Mouse (Mus musculus): ENCODE measurements around the gene Tbc1d16. TPM values are rescaled to one million over a fixed set of nuclear protein-coding genes. Genes with fewer than 3 reads are reported as not detected.

Tbc1d16 gene
- polyA plus RNA-seq, 1 experiment from 2014 or later: 15.6 TPM

- Histone ChIP-seq H3K27ac (ENCODE audit: low read length) (no peak overlapping the region), H3K36me3 (ENCODE audit: control insufficient read depth, insufficient read depth) (no peaks in the 10 kb centered on the region), H3K9ac (ENCODE audit: low read length) (no peak overlapping the region), H3K4me2 (ENCODE audit: low read depth, low read length) (no peak overlapping the region), H3K9me3 (replicated peaks; ENCODE audit: control insufficient read depth, low read length) (no peaks in the 10 kb centered on the region), H3K4me1 (ENCODE audit: control insufficient read depth, insufficient read depth, low read length) (peaks cover 25% of the 10 kb centered on the region), H3K27me3 (ENCODE audit: control insufficient read depth, insufficient read depth, low read length) (peaks cover 7% of the 10 kb centered on the region; the same call in 1 of the 2 replicates), H3K4me3 (ENCODE audit: low read length) (no peak overlapping the region)
- no peak for ATAC-seq (replicated peaks; ENCODE audit: extremely low read depth, insufficient read depth, low FRiP score)
- 80% methylated on average over 9 of the region's 9 CpGs for WGBS
These were observed 2.7 kb downstream of the Tbc1d16 start for GRCm38 (mm10) chr11:119225634-119226033.

- H3K4me1 ChIP-seq (ENCODE audit: control insufficient read depth, insufficient read depth, low read length): peaks cover 32% of the 10 kb centered on the region
- WGBS: 94% methylated on average over 6 of the region's 6 CpGs
- H3K27ac ChIP-seq (ENCODE audit: low read length): no peak overlapping the region
These were observed 3.4 kb downstream of the Tbc1d16 start for GRCm38 (mm10) chr11:119224926-119225325.

GRCm38 (mm10) chr11:119223124-119223890 is 5.0 kb downstream of the Tbc1d16 start:
- ATAC-seq (replicated peaks; ENCODE audit: extremely low read depth, insufficient read depth, low FRiP score): no peak
- Histone ChIP-seq H3K27ac (ENCODE audit: low read length) (no peak overlapping the region), H3K9me3 (replicated peaks; ENCODE audit: control insufficient read depth, low read length) (no peaks in the 10 kb centered on the region), H3K4me2 (ENCODE audit: low read depth, low read length) (no peak overlapping the region), H3K4me3 (ENCODE audit: low read length) (no peak overlapping the region), H3K27me3 (ENCODE audit: control insufficient read depth, insufficient read depth, low read length) (no peaks in the 10 kb centered on the region), H3K4me1 (ENCODE audit: control insufficient read depth, insufficient read depth, low read length) (peaks cover 34% of the 10 kb centered on the region), H3K9ac (ENCODE audit: low read length) (no peak overlapping the region), H3K36me3 (ENCODE audit: control insufficient read depth, insufficient read depth) (no peaks in the 10 kb centered on the region)
- 81% methylated on average over 20 of the region's 20 CpGs for WGBS

More at GRCm38 (mm10) chr11:119224926-119225325, 3.4 kb downstream of the Tbc1d16 start:
- Histone ChIP-seq H3K36me3 (ENCODE audit: control insufficient read depth, insufficient read depth) (no peaks in the 10 kb centered on the region), H3K4me2 (ENCODE audit: low read depth, low read length) (no peak overlapping the region), H3K9ac (ENCODE audit: low read length) (no peak overlapping the region), H3K9me3 (replicated peaks; ENCODE audit: control insufficient read depth, low read length) (no peaks in the 10 kb centered on the region), H3K4me3 (ENCODE audit: low read length) (no peak overlapping the region), H3K27me3 (ENCODE audit: control insufficient read depth, insufficient read depth, low read length) (peaks cover 4% of the 10 kb centered on the region; the same call in 1 of the 2 replicates)
- ATAC-seq (replicated peaks; ENCODE audit: extremely low read depth, insufficient read depth, low FRiP score): no peak

- H3K27me3 ChIP-seq (ENCODE audit: control insufficient read depth, insufficient read depth, low read length): no peaks in the 10 kb centered on the region
- no peak overlapping the region for H3K4me2 ChIP-seq (ENCODE audit: low read depth, low read length)
- 54% methylated on average over 10 of the region's 11 CpGs for WGBS
- H3K36me3 ChIP-seq (ENCODE audit: control insufficient read depth, insufficient read depth): no peaks in the 10 kb centered on the region
- 0 out of 2 replicates have a peak overlapping the region, but pooled peaks have one; percentile 14 for H3K9ac ChIP-seq (ENCODE audit: low read length)
- no peaks in the 10 kb centered on the region for H3K9me3 ChIP-seq (replicated peaks; ENCODE audit: control insufficient read depth, low read length)
- H3K4me1 ChIP-seq (ENCODE audit: control insufficient read depth, insufficient read depth, low read length): peaks cover 30% of the 10 kb centered on the region
- no peak overlapping the region for H3K4me3 ChIP-seq (ENCODE audit: low read length)
- no peak for ATAC-seq (replicated peaks; ENCODE audit: extremely low read depth, insufficient read depth, low FRiP score)
- H3K27ac ChIP-seq (ENCODE audit: low read length): no peak overlapping the region
These were observed 6.3 kb downstream of the Tbc1d16 start for GRCm38 (mm10) chr11:119221812-119222510.

- H3K4me2 ChIP-seq (ENCODE audit: low read depth, low read length): peak overlapping the region; percentile 52
- no peaks in the 10 kb centered on the region for H3K27me3 ChIP-seq (ENCODE audit: control insufficient read depth, insufficient read depth, low read length)
- peaks cover 46% of the 10 kb centered on the region for H3K4me1 ChIP-seq (ENCODE audit: control insufficient read depth, insufficient read depth, low read length)
- peak overlapping the region; percentile 58 for H3K9ac ChIP-seq (ENCODE audit: low read length)
- H3K9me3 ChIP-seq (replicated peaks; ENCODE audit: control insufficient read depth, low read length): no peaks in the 10 kb centered on the region
- peak; percentile 35 for ATAC-seq (replicated peaks; ENCODE audit: extremely low read depth, insufficient read depth, low FRiP score)
- H3K27ac ChIP-seq (ENCODE audit: low read length): peak overlapping the region; percentile 80
- no peaks in the 10 kb centered on the region for H3K36me3 ChIP-seq (ENCODE audit: control insufficient read depth, insufficient read depth)
- no peak overlapping the region for H3K4me3 ChIP-seq (ENCODE audit: low read length)
- WGBS: 22% methylated on average over 17 of the region's 17 CpGs
These were observed 8.4 kb downstream of the Tbc1d16 start for GRCm38 (mm10) chr11:119219816-119220465.

- Histone ChIP-seq H3K4me2 (ENCODE audit: low read depth, low read length) (no peak overlapping the region), H3K9ac (ENCODE audit: low read length) (no peak overlapping the region), H3K27ac (ENCODE audit: low read length) (no peak overlapping the region), H3K27me3 (ENCODE audit: control insufficient read depth, insufficient read depth, low read length) (no peaks in the 10 kb centered on the region), H3K36me3 (ENCODE audit: control insufficient read depth, insufficient read depth) (no peaks in the 10 kb centered on the region), H3K4me1 (ENCODE audit: control insufficient read depth, insufficient read depth, low read length) (peaks cover 63% of the 10 kb centered on the region), H3K4me3 (ENCODE audit: low read length) (no peak overlapping the region), H3K9me3 (replicated peaks; ENCODE audit: control insufficient read depth, low read length) (no peaks in the 10 kb centered on the region)
- no peak for ATAC-seq (replicated peaks; ENCODE audit: extremely low read depth, insufficient read depth, low FRiP score)
- WGBS: 91% methylated on average over 6 of the region's 6 CpGs
These were observed 10.4 kb downstream of the Tbc1d16 start for GRCm38 (mm10) chr11:119217861-119218260.

- ATAC-seq (replicated peaks; ENCODE audit: extremely low read depth, insufficient read depth, low FRiP score): peak; percentile 19; the same call in 1 of the 2 replicates
- peak overlapping the region; percentile 38 for H3K4me3 ChIP-seq (ENCODE audit: low read length)
- H3K4me1 ChIP-seq (ENCODE audit: control insufficient read depth, insufficient read depth, low read length): peaks cover 63% of the 10 kb centered on the region
- H3K9me3 ChIP-seq (replicated peaks; ENCODE audit: control insufficient read depth, low read length): no peaks in the 10 kb centered on the region
- H3K27me3 ChIP-seq (ENCODE audit: control insufficient read depth, insufficient read depth, low read length): no peaks in the 10 kb centered on the region
- peak overlapping the region; percentile 70 for H3K9ac ChIP-seq (ENCODE audit: low read length)
- WGBS: 27% methylated on average over 9 of the region's 9 CpGs
- peak overlapping the region; percentile 68 for H3K4me2 ChIP-seq (ENCODE audit: low read depth, low read length)
- no peaks in the 10 kb centered on the region for H3K36me3 ChIP-seq (ENCODE audit: control insufficient read depth, insufficient read depth)
- H3K27ac ChIP-seq (ENCODE audit: low read length): peak overlapping the region; percentile 99
These were observed 12.3 kb downstream of the Tbc1d16 start for GRCm38 (mm10) chr11:119215905-119216507.

- 3% methylated on average over 18 of the region's 18 CpGs for WGBS
- ATAC-seq (replicated peaks; ENCODE audit: extremely low read depth, insufficient read depth, low FRiP score): peak; percentile 85
- peaks cover 63% of the 10 kb centered on the region for H3K4me1 ChIP-seq (ENCODE audit: control insufficient read depth, insufficient read depth, low read length)
- H3K9ac ChIP-seq (ENCODE audit: low read length): peak overlapping the region; percentile 70
- H3K36me3 ChIP-seq (ENCODE audit: control insufficient read depth, insufficient read depth): no peaks in the 10 kb centered on the region
- H3K9me3 ChIP-seq (replicated peaks; ENCODE audit: control insufficient read depth, low read length): no peaks in the 10 kb centered on the region
- H3K4me3 ChIP-seq (ENCODE audit: low read length): peak overlapping the region; percentile 38
- peak overlapping the region; percentile 99 for H3K27ac ChIP-seq (ENCODE audit: low read length)
- H3K4me2 ChIP-seq (ENCODE audit: low read depth, low read length): peak overlapping the region; percentile 68
- no peaks in the 10 kb centered on the region for H3K27me3 ChIP-seq (ENCODE audit: control insufficient read depth, insufficient read depth, low read length)
These were observed 13.0 kb downstream of the Tbc1d16 start for GRCm38 (mm10) chr11:119215038-119215904.

Measured in heart, embryonic 16.5 days (tissue).